Mouse (Mus musculus): ENCODE data around the gene Megf8.
A peak's percentile ranks its signal among the peaks of the same experiment; 100 is the strongest.

Megf8 gene

GRCm38 (mm10) chr7:25279076-25279860 lies 37.7 kb upstream of the Megf8 start:
- peak; percentile 86 for DNase-seq (ENCODE audit: low spot score)

- DNase-seq (ENCODE audit: low spot score), result peak; percentile 66
Observed at GRCm38 (mm10) chr7:25279861-25280791, 36.8 kb upstream of the Megf8 start.

- no peak for DNase-seq (ENCODE audit: low spot score)
Observed at GRCm38 (mm10) chr7:25281166-25281733, 35.7 kb upstream of the Megf8 start.

- peak; percentile 96 for DNase-seq (ENCODE audit: low spot score)
Observed at GRCm38 (mm10) chr7:25281734-25282601, 35.0 kb upstream of the Megf8 start.

GRCm38 (mm10) chr7:25282731-25283211 lies 34.2 kb upstream of the Megf8 start:
- peak; percentile 57 for DNase-seq (ENCODE audit: low spot score)

- no peak for DNase-seq (ENCODE audit: low spot score)
Observed at GRCm38 (mm10) chr7:25283637-25284036, 33.3 kb upstream of the Megf8 start.

GRCm38 (mm10) chr7:25284171-25284570 lies 32.8 kb upstream of the Megf8 start:
- DNase-seq (ENCODE audit: low spot score), result no peak

- DNase-seq (ENCODE audit: low spot score), result no peak
Observed at GRCm38 (mm10) chr7:25284766-25285165, 32.2 kb upstream of the Megf8 start.

- DNase-seq (ENCODE audit: low spot score), result no peak
Observed at GRCm38 (mm10) chr7:25285511-25286238, 31.3 kb upstream of the Megf8 start.

- no peak for DNase-seq (ENCODE audit: low spot score)
Observed at GRCm38 (mm10) chr7:25286989-25287388, 30.0 kb upstream of the Megf8 start.

- no peak for DNase-seq (ENCODE audit: low spot score)
Observed at GRCm38 (mm10) chr7:25288011-25288410, 29.0 kb upstream of the Megf8 start.

- DNase-seq (ENCODE audit: low spot score), result no peak
Observed at GRCm38 (mm10) chr7:25288721-25289120, 28.2 kb upstream of the Megf8 start.

GRCm38 (mm10) chr7:25289925-25290324 lies 27.0 kb upstream of the Megf8 start:
- no peak for DNase-seq (ENCODE audit: low spot score)

- DNase-seq (ENCODE audit: low spot score), result no peak
Observed at GRCm38 (mm10) chr7:25290463-25290862, 26.5 kb upstream of the Megf8 start.

- no peak for DNase-seq (ENCODE audit: low spot score)
Observed at GRCm38 (mm10) chr7:25290911-25291310, 26.1 kb upstream of the Megf8 start.

GRCm38 (mm10) chr7:25292107-25292506 lies 24.9 kb upstream of the Megf8 start:
- no peak for DNase-seq (ENCODE audit: low spot score)

GRCm38 (mm10) chr7:25293191-25293739 lies 23.7 kb upstream of the Megf8 start:
- no peak for DNase-seq (ENCODE audit: low spot score)

- DNase-seq (ENCODE audit: low spot score), result no peak
Observed at GRCm38 (mm10) chr7:25294495-25294894, 22.5 kb upstream of the Megf8 start.

- DNase-seq (ENCODE audit: low spot score), result no peak
Observed at GRCm38 (mm10) chr7:25294960-25295722, 21.8 kb upstream of the Megf8 start.

Data from retina, embryonic 14.5 days (tissue).